Mouse (Mus musculus): Measurements from ENCODE around the gene Spata20. TPM values are rescaled to one million over a fixed set of nuclear protein-coding genes. Genes with fewer than 3 reads are reported as not detected.

The Spata20 gene
- total RNA-seq, 2 experiments from 2014 or later: not detected

GRCm38 (mm10) chr11:94483436-94483835 is 2.5 kb downstream of the Spata20 start:
- no peak for ATAC-seq (ENCODE audit: poor library complexity, severe bottlenecking)

DNA sequence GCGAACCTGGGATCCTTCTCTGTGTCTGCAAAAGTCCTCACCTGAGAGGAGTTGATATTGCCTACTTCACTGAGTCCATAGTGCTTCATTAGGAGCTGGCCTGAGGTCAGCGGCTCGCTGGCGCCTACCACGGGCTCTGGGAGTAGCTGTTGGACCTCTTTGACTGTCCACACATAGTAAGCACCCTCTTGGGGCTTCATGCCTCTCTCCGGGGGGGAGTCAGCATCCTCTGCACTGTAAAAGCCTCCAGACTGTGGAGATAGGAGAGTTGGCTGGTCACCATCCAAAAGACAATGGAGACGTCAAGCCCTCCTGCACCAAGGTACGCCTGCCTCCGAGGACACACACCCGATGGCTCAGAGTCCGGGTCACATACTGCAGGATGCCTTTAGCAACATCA is 3.2 kb downstream of the Spata20 start:
- ATAC-seq (ENCODE audit: poor library complexity, severe bottlenecking): no peak

DNA sequence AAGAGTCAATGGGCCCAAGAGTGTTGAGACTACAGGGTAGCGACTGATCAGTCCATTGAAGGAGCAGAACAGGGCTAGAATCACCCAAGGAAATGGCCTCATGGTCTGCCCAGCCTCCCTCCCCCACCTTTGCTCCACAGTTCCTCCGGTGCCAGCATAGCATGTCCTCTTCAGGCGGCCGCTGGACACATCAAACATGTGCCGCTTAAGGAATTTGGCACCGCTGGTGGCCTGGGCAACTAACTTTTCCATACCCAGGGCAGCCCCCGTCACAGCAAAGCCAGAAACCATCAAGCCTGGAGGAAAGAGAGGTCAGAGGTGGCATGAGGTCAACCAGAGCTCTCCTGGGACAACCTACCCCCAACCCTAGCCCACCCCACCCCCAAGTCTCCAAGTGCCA is 4.0 kb downstream of the Spata20 start:
- ATAC-seq (ENCODE audit: poor library complexity, severe bottlenecking): no peak

DNA sequence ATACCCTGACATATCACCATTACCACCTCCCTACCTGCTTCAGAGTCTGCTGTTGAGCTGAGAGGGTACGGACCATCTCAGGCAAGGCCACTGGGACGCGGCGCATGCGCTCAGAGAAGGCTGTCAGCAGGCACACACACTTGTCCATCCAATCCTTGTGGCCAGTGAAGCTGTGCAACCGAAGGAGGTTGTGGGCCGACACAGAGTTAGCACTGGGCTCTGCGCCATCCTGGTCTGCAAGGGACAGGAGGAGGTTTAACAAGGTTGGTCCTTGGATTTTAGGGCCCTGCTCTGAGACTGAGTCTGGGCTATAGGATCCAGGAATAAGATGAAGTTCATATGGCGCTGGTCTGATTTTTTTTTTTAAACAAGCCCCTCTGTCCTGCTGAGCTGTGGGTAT is 5.6 kb downstream of the Spata20 start:
- no peak for ATAC-seq (ENCODE audit: poor library complexity, severe bottlenecking)

- ATAC-seq (ENCODE audit: poor library complexity, severe bottlenecking): no peak
These were observed 8.3 kb downstream of the Spata20 start for GRCm38 (mm10) chr11:94477651-94478050.

GRCm38 (mm10) chr11:94475722-94476121 is 10.3 kb downstream of the Spata20 start:
- ATAC-seq (ENCODE audit: poor library complexity, severe bottlenecking): no peak

- ATAC-seq (ENCODE audit: poor library complexity, severe bottlenecking): no peak
These were observed 11.5 kb downstream of the Spata20 start for GRCm38 (mm10) chr11:94474544-94474910.

GRCm38 (mm10) chr11:94473707-94474543 is 12.1 kb downstream of the Spata20 start, which contains the start of gene Cacna1g:
Gene Cacna1g, minus strand, starts transcription at chr11:94474198.
- peak; percentile 76 for ATAC-seq (ENCODE audit: poor library complexity, severe bottlenecking)

GRCm38 (mm10) chr11:94472916-94473706 is 12.9 kb downstream of the Spata20 start:
- ATAC-seq (ENCODE audit: poor library complexity, severe bottlenecking): no peak

GRCm38 (mm10) chr11:94472585-94472915 is 13.4 kb downstream of the Spata20 start:
- no peak for ATAC-seq (ENCODE audit: poor library complexity, severe bottlenecking)

- no peak for ATAC-seq (ENCODE audit: poor library complexity, severe bottlenecking)
These were observed 14.0 kb downstream of the Spata20 start for GRCm38 (mm10) chr11:94471740-94472584.

GRCm38 (mm10) chr11:94470391-94470790 is 15.6 kb downstream of the Spata20 start:
- no peak for ATAC-seq (ENCODE audit: poor library complexity, severe bottlenecking)

- ATAC-seq (ENCODE audit: poor library complexity, severe bottlenecking): no peak
These were observed 16.6 kb downstream of the Spata20 start for GRCm38 (mm10) chr11:94469136-94470064.

DNA sequence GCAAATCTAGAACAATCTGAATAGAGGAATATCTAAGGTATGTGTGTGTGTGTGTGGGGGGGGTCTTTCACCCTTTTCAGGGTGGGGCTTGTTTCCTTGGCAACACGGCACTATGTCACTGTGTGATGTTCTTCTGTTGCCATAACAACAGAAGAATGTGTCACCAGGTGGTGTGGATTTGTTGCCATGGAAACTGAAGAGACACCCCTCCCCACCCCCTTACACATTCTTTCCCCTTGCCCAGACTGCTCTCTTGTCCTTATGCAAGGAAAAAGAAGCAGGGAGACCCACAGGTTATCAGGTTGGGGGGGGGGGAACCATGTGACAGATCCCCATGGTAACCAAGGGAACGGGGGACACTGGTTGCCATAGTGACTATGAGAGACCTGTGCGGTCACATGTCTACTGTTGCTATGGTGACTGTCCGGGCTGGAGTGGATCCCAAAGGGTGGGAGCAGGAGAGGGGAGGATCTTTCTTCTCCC is 17.4 kb downstream of the Spata20 start:
- no peak for ATAC-seq (ENCODE audit: poor library complexity, severe bottlenecking)

DNA sequence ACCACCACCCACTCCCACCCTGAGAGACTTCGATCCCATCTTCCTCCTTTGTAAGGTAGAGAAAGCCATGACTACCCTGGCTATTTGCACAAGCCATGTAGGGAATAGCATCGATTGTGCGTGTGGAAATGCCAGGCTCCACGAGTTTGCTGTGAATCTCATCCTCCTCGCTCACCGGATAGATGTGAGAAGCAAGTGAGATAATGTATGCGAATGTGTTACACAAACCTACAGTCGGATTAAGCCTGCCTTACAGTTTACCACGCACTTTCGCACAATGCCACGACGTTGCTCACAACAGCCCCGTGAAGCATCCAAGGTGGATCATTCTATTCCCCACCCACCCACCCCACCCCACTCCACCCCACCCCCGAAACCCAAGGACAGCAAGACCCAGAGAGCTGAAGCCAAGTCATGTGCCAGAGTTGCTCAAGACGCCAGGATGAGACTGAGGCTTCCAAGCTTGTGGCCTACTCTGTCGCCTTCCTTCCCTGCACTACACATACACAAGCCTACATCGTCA is 19.6 kb downstream of the Spata20 start:
- no peak for ATAC-seq (ENCODE audit: poor library complexity, severe bottlenecking)

GRCm38 (mm10) chr11:94464170-94464569 is 21.8 kb downstream of the Spata20 start:
- ATAC-seq (ENCODE audit: poor library complexity, severe bottlenecking): no peak

GRCm38 (mm10) chr11:94461856-94462255 is 24.1 kb downstream of the Spata20 start:
- ATAC-seq (ENCODE audit: poor library complexity, severe bottlenecking): no peak

DNA sequence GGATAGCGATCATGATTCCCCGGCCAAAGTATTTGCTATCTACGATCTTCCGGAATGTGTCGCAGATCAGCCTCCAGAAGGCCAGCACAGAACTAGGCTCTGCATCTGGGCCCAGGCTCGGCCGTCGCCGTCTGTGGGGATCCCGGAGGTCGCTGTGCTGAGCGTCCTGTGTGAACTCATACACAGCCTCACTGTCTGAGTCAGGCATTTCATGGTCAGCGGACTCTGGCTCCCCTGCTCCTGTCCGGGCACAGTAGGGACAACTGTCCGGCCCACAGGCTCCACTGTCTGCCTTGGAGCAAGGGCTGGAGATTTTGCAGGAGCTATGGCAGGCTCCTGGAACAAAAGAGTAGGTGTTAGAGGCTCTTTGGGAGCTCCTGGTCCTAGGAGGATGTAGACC is 29.0 kb downstream of the Spata20 start:
- ATAC-seq (ENCODE audit: poor library complexity, severe bottlenecking): no peak

- ATAC-seq (ENCODE audit: poor library complexity, severe bottlenecking): 0 out of 2 replicates have a peak, but pooled peaks have one; percentile 18
These were observed 29.6 kb downstream of the Spata20 start for GRCm38 (mm10) chr11:94456347-94456746.
